Mouse (Mus musculus): Measurements from ENCODE around the gene Map4k2. TPM values are rescaled to one million over a fixed set of nuclear protein-coding genes. Genes with fewer than 3 reads are reported as not detected.

The Map4k2 gene
- polyA plus RNA-seq, 1 experiment from 2014 or later: 10.1 TPM

- no peaks in the 10 kb centered on the region for H3K9me3 ChIP-seq (replicated peaks; ENCODE audit: control insufficient read depth, low read length)
- H3K27ac ChIP-seq (ENCODE audit: low read depth, low read length): peak within 1 kb of the TSS; percentile 90
- peak within 1 kb of the TSS; percentile 82 for H3K4me2 ChIP-seq
- peak within 1 kb of the TSS; percentile 71 for H3K9ac ChIP-seq (ENCODE audit: low read depth, low read length)
- H3K4me3 ChIP-seq (ENCODE audit: low read depth, low read length): peak within 1 kb of the TSS; percentile 48
- H3K27me3 ChIP-seq (ENCODE audit: control insufficient read depth, insufficient read depth, low read length): no peaks in the 10 kb centered on the region
- peak; percentile 60 for ATAC-seq (replicated peaks; ENCODE audit: insufficient number of reproducible peaks, low FRiP score, low TSS enrichment)
- H3K4me1 ChIP-seq (ENCODE audit: control insufficient read depth, insufficient read depth, low read length): peaks cover 34% of the 10 kb centered on the region
- H3K36me3 ChIP-seq (ENCODE audit: control insufficient read depth, insufficient read depth, low read length): peaks cover under 1% of the 10 kb centered on the region; the same call in 1 of the 2 replicates
- WGBS (ENCODE audit: insufficient replicate concordance): 9% methylated on average over 7 of the region's 7 CpGs
These were observed 43.2 kb downstream of the Map4k2 start, which contains the start of gene Pygm for GRCm38 (mm10) chr19:6384128-6384527. Pygm (plus strand) TSS chr19:6384399.

- Histone ChIP-seq H3K27ac (ENCODE audit: low read depth, low read length) (peak overlapping the region; percentile 90), H3K27me3 (ENCODE audit: control insufficient read depth, insufficient read depth, low read length) (no peaks in the 10 kb centered on the region), H3K4me2 (peak overlapping the region; percentile 82), H3K36me3 (ENCODE audit: control insufficient read depth, insufficient read depth, low read length) (peaks cover 7% of the 10 kb centered on the region; the same call in 1 of the 2 replicates), H3K9me3 (replicated peaks; ENCODE audit: control insufficient read depth, low read length) (no peaks in the 10 kb centered on the region), H3K4me1 (ENCODE audit: control insufficient read depth, insufficient read depth, low read length) (peaks cover 40% of the 10 kb centered on the region), H3K9ac (ENCODE audit: low read depth, low read length) (peak overlapping the region; percentile 71), H3K4me3 (ENCODE audit: low read depth, low read length) (peak overlapping the region; percentile 48)
- WGBS (ENCODE audit: insufficient replicate concordance): 41% methylated on average over 11 of the region's 11 CpGs
- no peak for ATAC-seq (replicated peaks; ENCODE audit: insufficient number of reproducible peaks, low FRiP score, low TSS enrichment)
These were observed 44.0 kb downstream of the Map4k2 start for GRCm38 (mm10) chr19:6384954-6385353.

GRCm38 (mm10) chr19:6385419-6385818 lies 44.5 kb downstream of the Map4k2 start:
- no peaks in the 10 kb centered on the region for H3K9me3 ChIP-seq (replicated peaks; ENCODE audit: control insufficient read depth, low read length)
- H3K9ac ChIP-seq (ENCODE audit: low read depth, low read length): peak overlapping the region; percentile 71
- no peaks in the 10 kb centered on the region for H3K27me3 ChIP-seq (ENCODE audit: control insufficient read depth, insufficient read depth, low read length)
- H3K4me1 ChIP-seq (ENCODE audit: control insufficient read depth, insufficient read depth, low read length): peaks cover 40% of the 10 kb centered on the region
- peak overlapping the region; percentile 82 for H3K4me2 ChIP-seq
- no peak for ATAC-seq (replicated peaks; ENCODE audit: insufficient number of reproducible peaks, low FRiP score, low TSS enrichment)
- H3K36me3 ChIP-seq (ENCODE audit: control insufficient read depth, insufficient read depth, low read length): peaks cover 7% of the 10 kb centered on the region; the same call in 1 of the 2 replicates
- H3K4me3 ChIP-seq (ENCODE audit: low read depth, low read length): peak overlapping the region; percentile 48
- peak overlapping the region; percentile 90 for H3K27ac ChIP-seq (ENCODE audit: low read depth, low read length)
- WGBS (ENCODE audit: insufficient replicate concordance): 49% methylated on average over 5 of the region's 5 CpGs

DNA sequence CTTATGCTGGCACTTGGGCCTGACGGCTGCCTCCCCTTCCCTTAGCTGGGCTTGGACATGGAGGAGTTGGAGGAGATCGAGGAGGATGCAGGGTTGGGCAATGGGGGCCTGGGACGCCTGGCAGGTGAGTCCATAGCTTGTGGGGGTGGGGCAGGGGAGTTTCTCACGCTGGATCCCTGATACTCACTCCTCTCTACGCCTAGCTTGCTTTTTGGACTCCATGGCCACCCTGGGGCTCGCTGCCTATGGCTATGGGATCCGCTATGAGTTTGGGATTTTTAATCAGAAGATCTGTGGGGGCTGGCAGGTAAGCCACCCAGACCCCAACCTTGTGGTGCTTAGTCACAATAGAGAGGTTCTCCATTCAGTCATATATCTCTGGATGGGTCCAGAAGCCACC lies 44.9 kb downstream of the Map4k2 start:
- H3K27me3 ChIP-seq (ENCODE audit: control insufficient read depth, insufficient read depth, low read length): no peaks in the 10 kb centered on the region
- H3K4me1 ChIP-seq (ENCODE audit: control insufficient read depth, insufficient read depth, low read length): peaks cover 40% of the 10 kb centered on the region
- peak overlapping the region; percentile 90 for H3K27ac ChIP-seq (ENCODE audit: low read depth, low read length)
- ATAC-seq (replicated peaks; ENCODE audit: insufficient number of reproducible peaks, low FRiP score, low TSS enrichment): no peak
- peak overlapping the region; percentile 82 for H3K4me2 ChIP-seq
- peaks cover 7% of the 10 kb centered on the region; the same call in 1 of the 2 replicates for H3K36me3 ChIP-seq (ENCODE audit: control insufficient read depth, insufficient read depth, low read length)
- no peaks in the 10 kb centered on the region for H3K9me3 ChIP-seq (replicated peaks; ENCODE audit: control insufficient read depth, low read length)
- H3K9ac ChIP-seq (ENCODE audit: low read depth, low read length): peak overlapping the region; percentile 71
- H3K4me3 ChIP-seq (ENCODE audit: low read depth, low read length): peak overlapping the region; percentile 48
- WGBS (ENCODE audit: insufficient replicate concordance): 72% methylated on average over 7 of the region's 7 CpGs

- no peak for ATAC-seq (replicated peaks; ENCODE audit: insufficient number of reproducible peaks, low FRiP score, low TSS enrichment)
- Histone ChIP-seq H3K27me3 (ENCODE audit: control insufficient read depth, insufficient read depth, low read length) (no peaks in the 10 kb centered on the region), H3K27ac (ENCODE audit: low read depth, low read length) (no peak overlapping the region), H3K9me3 (replicated peaks; ENCODE audit: control insufficient read depth, low read length) (no peaks in the 10 kb centered on the region), H3K4me3 (ENCODE audit: low read depth, low read length) (peak overlapping the region; percentile 48; the same call in 1 of the 2 replicates), H3K36me3 (ENCODE audit: control insufficient read depth, insufficient read depth, low read length) (peaks cover 7% of the 10 kb centered on the region; the same call in 1 of the 2 replicates), H3K4me2 (peak overlapping the region; percentile 82), H3K9ac (ENCODE audit: low read depth, low read length) (peak overlapping the region; percentile 4; the same call in 1 of the 2 replicates), H3K4me1 (ENCODE audit: control insufficient read depth, insufficient read depth, low read length) (peaks cover 40% of the 10 kb centered on the region)
- WGBS (ENCODE audit: insufficient replicate concordance): 56% methylated on average over 9 of the region's 9 CpGs
These were observed 45.3 kb downstream of the Map4k2 start for GRCm38 (mm10) chr19:6386234-6386633.

GRCm38 (mm10) chr19:6388006-6388405 lies 47.1 kb downstream of the Map4k2 start:
- H3K4me3 ChIP-seq (ENCODE audit: low read depth, low read length): no peak overlapping the region
- peaks cover 30% of the 10 kb centered on the region for H3K4me1 ChIP-seq (ENCODE audit: control insufficient read depth, insufficient read depth, low read length)
- no peak for ATAC-seq (replicated peaks; ENCODE audit: insufficient number of reproducible peaks, low FRiP score, low TSS enrichment)
- H3K9me3 ChIP-seq (replicated peaks; ENCODE audit: control insufficient read depth, low read length): no peaks in the 10 kb centered on the region
- no peak overlapping the region for H3K9ac ChIP-seq (ENCODE audit: low read depth, low read length)
- no peak overlapping the region for H3K4me2 ChIP-seq
- H3K27me3 ChIP-seq (ENCODE audit: control insufficient read depth, insufficient read depth, low read length): no peaks in the 10 kb centered on the region
- WGBS (ENCODE audit: insufficient replicate concordance): 79% methylated on average over 13 of the region's 13 CpGs
- no peak overlapping the region for H3K27ac ChIP-seq (ENCODE audit: low read depth, low read length)
- peaks cover 11% of the 10 kb centered on the region for H3K36me3 ChIP-seq (ENCODE audit: control insufficient read depth, insufficient read depth, low read length)

DNA sequence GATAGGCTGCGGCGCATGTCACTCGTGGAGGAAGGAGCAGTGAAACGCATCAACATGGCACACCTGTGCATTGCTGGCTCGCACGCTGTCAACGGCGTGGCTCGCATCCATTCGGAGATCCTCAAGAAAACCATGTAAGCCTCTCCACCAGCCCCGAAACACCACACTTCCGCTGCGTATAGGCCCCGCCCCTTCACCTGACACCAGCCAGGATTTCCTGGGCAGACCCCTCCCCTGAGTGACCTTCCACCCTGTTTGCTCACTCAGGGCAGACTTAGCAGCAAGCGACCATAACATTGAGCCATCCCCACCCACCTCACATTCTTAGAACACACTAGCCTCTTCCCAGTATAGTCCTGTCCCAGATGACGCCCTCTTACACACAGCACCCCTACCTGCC lies 48.9 kb downstream of the Map4k2 start:
- Histone ChIP-seq H3K36me3 (ENCODE audit: control insufficient read depth, insufficient read depth, low read length) (peaks cover 11% of the 10 kb centered on the region), H3K4me2 (peak overlapping the region; percentile 56), H3K27me3 (ENCODE audit: control insufficient read depth, insufficient read depth, low read length) (no peaks in the 10 kb centered on the region), H3K4me1 (ENCODE audit: control insufficient read depth, insufficient read depth, low read length) (peaks cover 15% of the 10 kb centered on the region), H3K27ac (ENCODE audit: low read depth, low read length) (no peak overlapping the region), H3K9me3 (replicated peaks; ENCODE audit: control insufficient read depth, low read length) (no peaks in the 10 kb centered on the region), H3K4me3 (ENCODE audit: low read depth, low read length) (peak overlapping the region; percentile 13; the same call in 1 of the 2 replicates), H3K9ac (ENCODE audit: low read depth, low read length) (no peak overlapping the region)
- 13% methylated on average over 16 of the region's 16 CpGs for WGBS (ENCODE audit: insufficient replicate concordance)
- 0 out of 2 replicates have a peak, but pooled peaks have one; percentile 15 for ATAC-seq (replicated peaks; ENCODE audit: insufficient number of reproducible peaks, low FRiP score, low TSS enrichment)

DNA sequence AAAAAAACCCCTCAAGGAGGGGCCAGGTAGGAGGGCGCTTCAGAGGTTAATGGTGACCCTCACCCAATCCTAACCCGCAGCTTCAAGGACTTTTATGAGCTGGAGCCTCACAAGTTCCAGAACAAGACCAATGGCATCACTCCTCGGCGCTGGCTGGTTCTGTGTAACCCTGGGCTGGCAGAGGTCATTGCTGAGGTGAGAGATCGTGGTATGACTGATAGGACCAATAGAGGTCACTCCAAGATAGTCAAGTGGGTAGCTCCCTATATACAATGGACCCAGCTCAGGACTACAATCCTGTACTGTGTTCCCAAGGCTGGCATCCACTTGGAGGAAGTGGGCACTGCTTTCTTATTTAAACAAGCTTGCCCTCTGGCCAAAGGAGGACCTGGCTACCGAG lies 49.3 kb downstream of the Map4k2 start:
- H3K9me3 ChIP-seq (replicated peaks; ENCODE audit: control insufficient read depth, low read length): no peaks in the 10 kb centered on the region
- no peak overlapping the region for H3K9ac ChIP-seq (ENCODE audit: low read depth, low read length)
- no peaks in the 10 kb centered on the region for H3K27me3 ChIP-seq (ENCODE audit: control insufficient read depth, insufficient read depth, low read length)
- H3K4me1 ChIP-seq (ENCODE audit: control insufficient read depth, insufficient read depth, low read length): peaks cover 15% of the 10 kb centered on the region
- H3K27ac ChIP-seq (ENCODE audit: low read depth, low read length): no peak overlapping the region
- peaks cover 11% of the 10 kb centered on the region for H3K36me3 ChIP-seq (ENCODE audit: control insufficient read depth, insufficient read depth, low read length)
- no peak overlapping the region for H3K4me3 ChIP-seq (ENCODE audit: low read depth, low read length)
- no peak overlapping the region for H3K4me2 ChIP-seq
- no peak for ATAC-seq (replicated peaks; ENCODE audit: insufficient number of reproducible peaks, low FRiP score, low TSS enrichment)
- 51% methylated on average over 6 of the region's 6 CpGs for WGBS (ENCODE audit: insufficient replicate concordance)
